Mouse (Mus musculus): ENCODE data around the gene Tex19.2.
"Not testable (repeated sequence)": the region's sequence is repeated elsewhere in the genome, so short reads cannot be mapped to it uniquely, and the experiment has no call there.

DNA sequence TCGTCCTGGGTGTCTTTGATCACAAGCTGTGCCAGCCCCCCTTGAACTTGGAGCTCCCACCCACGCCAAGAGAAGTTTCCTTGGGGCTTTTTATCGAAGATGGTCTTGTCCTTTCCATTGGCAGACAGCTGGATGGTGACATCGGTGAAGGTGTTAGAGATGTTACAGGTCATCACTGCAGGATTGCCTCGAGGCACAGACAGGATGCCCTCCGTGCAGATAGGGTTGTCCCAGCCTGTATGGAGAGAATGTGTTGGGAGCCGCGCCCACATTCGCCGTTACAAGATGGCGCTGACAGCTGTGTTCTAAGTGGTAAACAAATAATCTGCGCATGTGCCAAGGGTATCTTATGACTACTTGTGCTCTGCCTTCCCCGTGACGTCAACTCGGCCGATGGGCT is 48.8 kb downstream of the Tex19.2 start:
- TF ChIP-seq EP300, CTCF (IDR thresholded peaks at IDR 0.05; ENCODE audit: low read depth): not testable (repeated sequence)
